Mouse (Mus musculus) fat pad, adult 2 months (tissue): ENCODE measurements around the gene Gm9513.

Experiments
- DNase-seq: peaks from one replicate; pipeline ENCODE4 v3.0.0-alpha.2; 2011; ENCODE audit warnings: low read depth, low spot score; ENCODE audit errors: extremely low read depth

Gene Gm9513

GRCm38 (mm10) chr9:36475338-36475737, at the start of gene Gm9513:
Gm9513 (plus strand) TSS chr9:36475638.
- DNase-seq, result no peak

GRCm38 (mm10) chr9:36431584-36431983, 43.9 kb upstream of the Gm9513 start, which contains the start of gene Gm7257:
Gm7257 (plus strand) TSS chr9:36431884.
- DNase-seq, result no peak

DNA sequence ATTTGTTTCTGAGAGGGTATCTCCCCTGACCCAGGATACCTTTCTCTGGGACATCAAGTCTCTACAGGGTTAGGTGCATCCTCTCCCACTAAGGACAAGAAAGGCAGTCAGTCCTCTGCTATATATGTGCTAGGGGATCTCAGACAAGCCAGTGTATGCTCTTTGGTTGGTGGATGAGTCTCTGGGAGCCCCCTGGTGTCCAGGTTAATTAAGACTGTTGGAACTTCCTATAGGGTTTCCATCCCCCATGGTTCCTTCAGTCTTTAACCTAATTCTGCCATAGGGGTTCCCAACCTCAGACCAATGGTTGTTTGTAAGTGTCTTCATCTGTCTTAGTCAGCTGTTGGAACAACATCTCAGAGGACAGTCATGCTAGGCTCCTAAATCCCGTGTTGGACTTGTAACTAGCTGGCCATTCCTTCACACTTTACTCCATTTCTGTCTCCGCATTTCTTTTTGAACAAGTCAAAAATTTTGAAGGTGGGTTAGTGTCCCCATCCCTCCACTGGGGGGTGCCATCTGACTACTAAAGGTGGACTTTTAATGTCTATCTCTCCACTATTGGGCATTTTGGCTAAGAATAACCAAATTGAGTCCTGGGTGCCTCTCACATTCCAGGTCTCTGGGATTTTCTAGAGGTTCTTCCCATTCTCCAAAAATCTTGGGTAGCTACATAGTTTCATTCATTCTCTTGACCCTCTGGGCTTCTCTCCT, 40.2 kb upstream of the Gm9513 start:
- no peak for DNase-seq

DNA sequence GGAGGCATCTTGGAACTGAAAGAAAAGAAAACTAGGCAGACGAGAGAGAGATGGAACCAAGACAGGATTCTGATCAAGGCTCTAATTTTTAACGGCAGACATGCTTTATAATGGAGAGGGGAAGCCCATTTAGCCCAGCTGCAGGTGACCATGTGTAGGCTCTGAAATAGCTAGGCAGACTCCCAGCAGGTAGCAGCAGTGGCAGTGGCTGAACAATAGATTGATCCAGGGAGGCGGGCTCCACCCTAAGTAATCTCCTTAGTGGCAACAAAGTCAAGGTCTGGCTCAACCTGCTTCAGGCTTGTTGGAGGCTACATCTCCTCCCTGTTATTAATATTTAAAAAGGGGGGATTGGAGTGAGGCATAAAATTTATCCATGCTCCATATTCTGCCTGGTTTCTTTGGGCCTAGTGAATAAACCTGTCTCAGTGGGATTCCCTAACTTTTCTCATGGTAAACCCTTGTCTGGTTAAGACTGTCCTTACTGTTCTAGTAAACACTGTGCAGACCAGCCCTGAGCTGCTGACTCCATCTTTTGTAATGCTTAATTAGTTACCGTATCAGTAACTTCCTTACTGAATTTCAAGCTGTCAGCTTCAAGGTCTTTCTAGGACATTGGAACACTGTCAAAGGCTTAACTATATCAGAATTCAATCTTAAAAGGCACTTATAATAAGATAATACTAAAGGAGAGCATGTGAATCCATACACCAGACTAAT, 19.2 kb downstream of the Gm9513 start:
- DNase-seq, result no peak

DNA sequence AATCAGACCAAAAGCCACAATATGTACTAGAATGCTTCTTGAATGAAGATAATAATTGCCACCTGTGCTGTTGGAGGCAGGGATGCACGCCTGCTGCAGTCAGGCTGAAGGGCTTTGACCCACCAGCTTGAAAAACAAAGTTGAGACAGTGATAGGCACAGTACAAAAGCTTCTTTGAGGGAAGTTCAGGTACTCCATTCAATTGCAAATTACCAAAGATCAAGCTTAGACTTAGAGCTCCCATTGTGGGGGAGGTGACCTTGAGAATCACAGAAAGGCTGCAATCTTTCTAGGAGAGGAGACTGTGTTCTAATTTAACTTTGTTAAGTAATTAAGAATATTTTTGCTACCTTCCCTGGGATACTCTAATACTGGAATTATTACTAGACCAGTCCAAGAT, 20.4 kb downstream of the Gm9513 start:
- no peak for DNase-seq

GRCm38 (mm10) chr9:36504211-36504610, 28.8 kb downstream of the Gm9513 start:
- DNase-seq, result no peak
